In genomic region chr13:56295586-56295942, GRCm38 (mm10) we compare ENCODE assay signal across 9 mouse cellular contexts. TPM values are rescaled to one million over a fixed set of nuclear protein-coding genes. Genes with fewer than 3 reads are reported as not detected.
DNase-seq lines count a peak whose midpoint lies in the region; ATAC-seq and TF ChIP-seq lines count a peak whose summit lies in the region.
"Had no signal": no experiment of that assay in that cellular context is flagged by ENCODE, and none has a peak within 500 bp of the region (broad histone marks: within the 10 kb centered on the region; RNA-seq: fewer than 3 reads in every experiment).

No protein-coding gene starts in this region.

- H3K27ac ChIP-seq in heart, embryonic 13.5 days (replicated peaks) = no peak overlapping the region
- H3K27ac ChIP-seq in bone marrow macrophage, adult 2 months (ENCODE audit: insufficient read depth, low read depth, low read length) = no peak overlapping the region
- H3K27ac ChIP-seq in hindbrain, embryonic 12.5 days = no peak overlapping the region
- H3K27ac ChIP-seq in midbrain, embryonic 13.5 days = no peak overlapping the region

- no peak for TF ChIP-seq POLR2A in bone marrow macrophage, adult 2 months (IDR thresholded peaks at IDR 0.05; ENCODE audit: borderline replicate concordance, low read depth, low read length)

- no peaks in the 10 kb centered on the region for H3K9me3 ChIP-seq in heart, embryonic 13.5 days
- H3K9me3 ChIP-seq in hindbrain, embryonic 12.5 days (replicated peaks) = no peaks in the 10 kb centered on the region
- H3K9me3 ChIP-seq in midbrain, embryonic 13.5 days = no peaks in the 10 kb centered on the region

- peak overlapping the region; percentile 71 for H3K9ac ChIP-seq in heart, embryonic 13.5 days
- peak overlapping the region; percentile 63 for H3K9ac ChIP-seq in hindbrain, embryonic 12.5 days
- peak overlapping the region; percentile 66 for H3K9ac ChIP-seq in midbrain, embryonic 13.5 days (replicated peaks)

- WGBS in heart, embryonic 13.5 days = 5% methylated on average over 13 of the region's 13 CpGs
- WGBS in hindbrain, embryonic 12.5 days = 6% methylated on average over 13 of the region's 13 CpGs
- WGBS in midbrain, embryonic 13.5 days = under 1% methylated on average over 13 of the region's 13 CpGs

- TF ChIP-seq CTCF in bone marrow macrophage, adult 2 months (IDR thresholded peaks at IDR 0.05; ENCODE audit: low read depth, low read length) = no peak

- peaks cover 88% of the 10 kb centered on the region for H3K27me3 ChIP-seq in heart, embryonic 13.5 days (replicated peaks)
- H3K27me3 ChIP-seq in hindbrain, embryonic 12.5 days = peaks cover 80% of the 10 kb centered on the region
- peaks cover 89% of the 10 kb centered on the region for H3K27me3 ChIP-seq in midbrain, embryonic 13.5 days

- ATAC-seq in heart, embryonic 13.5 days (ENCODE audit: extremely low read depth, insufficient number of reproducible peaks, low FRiP score, low TSS enrichment) = no peak
- ATAC-seq in hindbrain, embryonic 12.5 days (ENCODE audit: low FRiP score) = no peak
- no peak for ATAC-seq in midbrain, embryonic 13.5 days

- intact Hi-C loops in heart, postnatal 14 days (cut with DNase I) = no loop called here
- intact Hi-C loops in gastrocnemius, postnatal 14 days (cut with DNase I; ENCODE audit: low total_unique reads) = no loop called here

- H3K4me3 ChIP-seq in heart, embryonic 13.5 days = peak overlapping the region; percentile 58
- peak overlapping the region; percentile 44 for H3K4me3 ChIP-seq in bone marrow macrophage, adult 2 months (ENCODE audit: insufficient read depth, low read length)
- peak overlapping the region; percentile 48 for H3K4me3 ChIP-seq in hindbrain, embryonic 12.5 days
- peak overlapping the region; percentile 52 for H3K4me3 ChIP-seq in midbrain, embryonic 13.5 days (replicated peaks)

- H3K36me3 ChIP-seq in heart, embryonic 13.5 days = no peaks in the 10 kb centered on the region
- H3K36me3 ChIP-seq in hindbrain, embryonic 12.5 days = no peaks in the 10 kb centered on the region
- no peaks in the 10 kb centered on the region for H3K36me3 ChIP-seq in midbrain, embryonic 13.5 days

- peak overlapping the region; percentile 88 for H3K4me2 ChIP-seq in heart, embryonic 13.5 days
- H3K4me2 ChIP-seq in hindbrain, embryonic 12.5 days (replicated peaks) = peak overlapping the region; percentile 93
- H3K4me2 ChIP-seq in midbrain, embryonic 13.5 days (replicated peaks) = peak overlapping the region; percentile 80

- H3K4me1 ChIP-seq in heart, embryonic 13.5 days = peaks cover 13% of the 10 kb centered on the region
- no peaks in the 10 kb centered on the region for H3K4me1 ChIP-seq in bone marrow macrophage, adult 2 months (ENCODE audit: control insufficient read depth, insufficient read depth, low read length)
- H3K4me1 ChIP-seq in hindbrain, embryonic 12.5 days = peaks cover 21% of the 10 kb centered on the region
- H3K4me1 ChIP-seq in midbrain, embryonic 13.5 days (replicated peaks) = peaks cover 23% of the 10 kb centered on the region

- DNase-seq in heart, postnatal 14 days = no peak
- DNase-seq in Muller cell, postnatal 12 days (ENCODE audit: inconsistent ontology term) = no peak
- DNase-seq in spleen, postnatal 10 days (ENCODE audit: low spot score in 2 of 2) = no peak
- DNase-seq in gastrocnemius, postnatal 14 days = no peak

RNA-seq across cellular contexts. Expression of gene Cxcl14, which starts 0.8 kb away (rescaled TPM):
- polyA plus RNA-seq in heart, embryonic 13.5 days (2015; fragmentation: Nextera tagmentation; extraction: Ambion mirVana) = 1.1 and 1.9 TPM in 2 replicates
- total RNA-seq in heart, postnatal 14 days (2021) = under 1 TPM; 0.27 to 0.57 TPM
- polyA plus RNA-seq in bone marrow macrophage, adult 2 months (2012; ENCODE audit: insufficient read depth, insufficient read length, missing spikeins) = 0.73 and 1.5 TPM in 2 replicates
- 72.3 and 90.1 TPM in 2 replicates for polyA plus RNA-seq in hindbrain, embryonic 12.5 days (2016; fragmentation: Nextera tagmentation; extraction: Ambion mirVana)
- 7.4 and 8.0 TPM in 2 replicates for polyA plus RNA-seq in midbrain, embryonic 13.5 days (2015; fragmentation: Nextera tagmentation; extraction: Ambion mirVana)
- 10 to 100 TPM; 23.3 to 28.6 TPM for total RNA-seq in gastrocnemius, postnatal 14 days (2021)

RNA-seq across cellular contexts. Expression of gene Neurog1, which starts 43.6 kb away (rescaled TPM):
- polyA plus RNA-seq in heart, embryonic 13.5 days (2015; fragmentation: Nextera tagmentation; extraction: Ambion mirVana) = not detected in 2 replicates
- not detected for total RNA-seq in heart, postnatal 14 days (2021)
- polyA plus RNA-seq in bone marrow macrophage, adult 2 months (2012; ENCODE audit: insufficient read depth, insufficient read length, missing spikeins) = not detected in 2 replicates
- 18.2 and 21.7 TPM in 2 replicates for polyA plus RNA-seq in hindbrain, embryonic 12.5 days (2016; fragmentation: Nextera tagmentation; extraction: Ambion mirVana)
- 12.0 and 15.8 TPM in 2 replicates for polyA plus RNA-seq in midbrain, embryonic 13.5 days (2015; fragmentation: Nextera tagmentation; extraction: Ambion mirVana)
- not detected for total RNA-seq in gastrocnemius, postnatal 14 days (2021)
- total RNA-seq: layer of hippocampus, postnatal 10 days had no signal

Comparison
In these comparisons a context has a peak if more than half of its experiments do, and no peak if none do; other contexts are left out.
1. RNA of gene Neurog1, which starts 43.6 kb away (polyA plus RNA-seq): 18.2 to 21.7 TPM in hindbrain, embryonic 12.5 days and 12.0 to 15.8 TPM in midbrain, embryonic 13.5 days; not detected in heart, embryonic 13.5 days and not detected in bone marrow macrophage, adult 2 months; every median in the first group is over 10 times any median in the second.
2. Peak in every context shown above with its lines, with median percentiles within 50 percentile points of each other: H3K4me2 ChIP-seq, H3K4me3 ChIP-seq and H3K9ac ChIP-seq.